Mouse (Mus musculus): ENCODE results near the gene Gm1527.
"Not testable (repeated sequence)": the region's sequence is repeated elsewhere in the genome, so short reads cannot be mapped to it uniquely, and the experiment has no call there.

The Gm1527 gene

DNA sequence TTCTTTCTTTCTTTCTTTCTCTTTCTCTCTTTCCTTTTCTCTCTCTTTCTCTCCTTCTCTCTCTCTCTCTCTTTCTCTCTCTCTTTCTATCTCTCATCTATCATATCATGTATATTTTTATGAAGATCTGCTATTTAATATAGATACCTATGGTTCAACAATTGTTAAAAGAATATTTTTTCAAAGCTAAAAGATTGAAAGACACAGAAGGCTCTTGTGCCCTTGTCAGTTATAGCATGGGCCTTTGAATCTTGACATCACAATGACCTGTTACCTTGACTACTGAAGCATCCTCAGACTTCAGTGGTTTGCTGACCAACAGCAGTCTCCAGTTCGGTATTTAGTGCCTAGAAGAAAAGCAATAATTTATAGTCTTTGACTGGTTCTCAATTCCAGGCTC is at the start of gene Gm1527:
Gene Gm1527 (plus strand): TSS at position 301 of the 400 bp plus-strand sequence.
- DNase-seq (ENCODE audit: low read depth) = no peak

DNA sequence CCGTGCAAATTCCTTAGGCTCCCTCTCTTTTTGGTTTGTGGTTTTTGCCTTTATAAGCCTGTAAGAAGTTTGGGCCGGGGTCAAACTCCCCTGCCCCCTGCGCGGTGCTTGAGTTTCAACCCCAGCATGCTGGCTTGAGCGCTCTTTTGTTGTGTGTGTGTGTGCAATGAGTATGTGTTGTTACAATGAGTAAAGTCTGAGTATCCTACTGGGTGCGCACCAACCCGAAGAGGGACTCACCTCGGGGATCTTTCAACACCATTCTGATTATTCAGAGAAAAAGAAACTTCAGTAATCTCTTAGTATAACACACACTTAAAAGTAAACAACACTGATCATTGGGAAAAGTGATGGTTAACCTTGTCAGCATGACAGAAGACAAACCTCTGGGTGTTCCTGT is 49.2 kb upstream of the Gm1527 start:
- DNase-seq (ENCODE audit: low read depth) = no peak

DNA sequence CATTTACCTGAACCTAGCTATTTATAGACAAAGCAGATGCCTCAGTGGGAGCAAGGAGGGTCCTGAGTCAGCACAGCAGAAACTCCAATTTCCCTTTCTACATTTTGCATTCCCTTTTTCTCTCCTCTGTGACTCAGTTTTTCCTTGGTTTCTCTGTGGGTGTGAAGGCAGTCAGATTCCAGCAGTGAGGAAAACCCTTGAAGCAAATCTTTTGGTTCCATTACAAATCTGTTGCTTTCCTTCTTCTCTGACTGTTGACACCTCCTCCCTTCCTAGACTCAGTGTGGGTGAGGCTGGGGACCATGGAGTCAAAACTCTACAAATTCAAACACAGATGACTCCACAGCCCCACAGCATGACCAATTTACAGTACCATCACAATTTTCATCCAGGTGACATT is 45.3 kb upstream of the Gm1527 start:
- no peak for DNase-seq (ENCODE audit: low read depth)

DNA sequence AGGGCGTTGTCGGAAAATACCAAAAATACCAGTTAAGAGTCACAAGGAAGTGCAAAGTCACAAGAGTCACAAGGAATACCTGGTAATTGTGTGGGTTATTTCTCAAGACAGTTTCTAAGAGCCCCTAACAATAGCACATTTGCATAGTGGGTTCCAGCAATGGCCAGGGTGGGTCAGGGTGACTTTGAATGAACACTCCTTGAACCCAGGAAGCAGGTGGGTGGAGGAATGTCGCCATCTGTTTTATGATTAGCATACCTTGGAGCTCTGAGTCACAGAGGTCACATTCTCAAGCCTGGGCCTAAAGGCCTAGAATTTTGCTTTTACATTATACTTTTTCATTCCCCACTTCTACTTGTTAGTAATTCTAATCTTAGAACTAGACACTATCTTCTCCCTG is 40.2 kb upstream of the Gm1527 start:
- DNase-seq (ENCODE audit: low read depth) = not testable (repeated sequence)

DNA sequence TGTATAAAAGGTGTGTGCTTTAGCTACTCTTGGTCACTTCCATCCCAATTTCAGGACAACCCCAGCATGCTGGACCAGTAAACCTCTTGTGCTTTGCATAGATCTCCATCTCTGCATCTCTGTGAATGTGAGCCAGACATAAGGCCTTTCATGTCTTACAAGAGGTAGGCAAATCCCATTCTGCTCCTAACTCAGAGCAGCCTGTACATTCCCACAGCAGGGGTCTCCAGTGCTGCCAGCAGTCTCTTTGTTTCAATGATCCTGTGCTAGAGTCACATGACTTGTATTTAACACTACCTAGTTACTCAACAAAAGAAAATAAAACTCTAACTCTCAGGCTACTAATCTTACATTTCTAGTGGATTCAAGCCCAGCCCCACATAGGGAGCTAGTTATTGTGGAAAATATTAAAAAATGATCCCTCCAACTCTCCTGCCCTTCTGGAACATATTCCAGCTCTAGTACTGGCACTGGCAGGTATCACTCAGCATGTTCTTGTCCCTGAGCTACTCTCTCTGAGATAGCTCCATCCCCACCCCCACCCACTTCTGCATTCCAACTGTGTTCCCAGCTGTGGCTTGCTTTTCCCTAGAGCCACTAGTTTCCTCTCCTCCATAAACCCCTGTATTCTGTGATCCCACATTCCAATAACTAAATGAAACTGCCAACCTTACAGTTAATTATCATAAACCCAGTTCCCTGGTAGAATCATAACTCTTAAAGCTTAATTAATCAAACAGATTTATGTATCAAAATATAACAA is 32.6 kb upstream of the Gm1527 start:
- DNase-seq (ENCODE audit: low read depth) = not testable (repeated sequence)

DNA sequence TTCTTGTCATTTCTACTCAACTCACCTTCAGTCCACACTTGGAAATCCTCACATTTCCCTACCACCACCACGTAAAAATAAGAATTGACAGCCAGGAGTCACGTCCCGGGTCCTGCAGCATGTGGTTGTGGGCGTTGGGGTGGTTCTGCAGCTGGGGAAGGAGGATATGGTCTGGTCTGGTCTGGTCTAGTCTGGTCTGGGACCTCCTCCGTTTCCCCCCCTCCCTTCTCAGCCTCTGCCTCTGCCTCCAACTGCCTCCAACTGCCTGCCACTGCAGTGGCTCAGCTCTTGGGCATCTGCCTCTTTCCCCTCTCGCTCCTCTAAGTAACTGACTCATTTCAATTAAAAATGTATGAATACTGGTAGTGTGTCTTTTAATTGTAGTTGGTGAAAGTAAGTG is 4.5 kb downstream of the Gm1527 start:
- DNase-seq (ENCODE audit: low read depth) = not testable (repeated sequence)

DNA sequence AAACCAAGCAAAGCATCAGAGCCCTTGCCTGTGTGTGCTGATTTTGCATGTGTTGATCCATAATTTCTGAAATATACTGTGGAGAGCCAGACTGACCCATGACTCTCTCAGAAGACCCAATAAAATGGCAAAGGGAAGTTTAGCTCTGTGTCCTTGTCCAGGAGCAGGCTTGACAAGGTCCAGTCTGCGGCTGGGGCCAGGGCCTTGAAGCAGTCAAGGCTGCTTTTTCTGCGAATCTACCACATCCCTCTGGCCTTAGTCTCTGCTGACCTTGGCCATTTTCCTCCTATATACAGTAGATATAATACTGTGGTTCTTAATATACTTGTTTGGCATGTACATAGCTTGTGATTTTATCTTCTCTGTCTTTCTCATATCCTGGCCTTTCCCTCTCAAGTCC is 73.5 kb downstream of the Gm1527 start:
- DNase-seq (ENCODE audit: low read depth) = no peak

DNA sequence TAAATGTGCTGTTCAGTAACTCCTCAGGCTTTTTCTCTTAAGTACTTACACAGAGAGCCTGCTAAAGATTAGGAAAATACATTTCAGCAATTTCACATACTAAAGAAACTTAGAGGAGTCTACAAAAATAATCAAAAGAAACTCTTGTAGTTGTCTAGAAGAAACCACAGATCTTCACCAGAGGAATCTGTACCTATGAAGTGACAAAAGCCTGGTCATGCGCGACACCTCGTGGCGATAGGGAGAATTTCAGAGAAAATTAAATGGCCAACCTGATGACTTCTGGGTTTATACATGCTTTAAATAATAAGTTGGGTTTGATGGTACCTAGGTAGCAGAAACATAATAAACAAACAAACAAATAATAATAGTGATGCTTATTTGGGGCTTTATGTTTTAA is 76.4 kb downstream of the Gm1527 start:
- DNase-seq (ENCODE audit: low read depth) = peak; percentile 8

Measured in c-Kit-positive CD71-positive TER-119-negative erythroid progenitor cells, embryonic 14.5 days (primary cell).